Mouse (Mus musculus): Measurements from ENCODE around the gene Npas1.

The Npas1 gene

GRCm38 (mm10) chr7:16477628-16478027, at the start of gene Npas1:
TSS of gene Npas1 (minus strand) at chr7:16477728.
- no peak for DNase-seq (ENCODE audit: low spot score)

- DNase-seq (ENCODE audit: low spot score) = no peak
Measured at GRCm38 (mm10) chr7:16525995-16526394, 48.5 kb upstream of the Npas1 start.

- DNase-seq (ENCODE audit: low spot score) = no peak
Measured at GRCm38 (mm10) chr7:16525448-16525847, 47.9 kb upstream of the Npas1 start.

- no peak for DNase-seq (ENCODE audit: low spot score)
Measured at GRCm38 (mm10) chr7:16524308-16524707, 46.8 kb upstream of the Npas1 start.

- no peak for DNase-seq (ENCODE audit: low spot score)
Measured at GRCm38 (mm10) chr7:16519310-16519709, 41.8 kb upstream of the Npas1 start.

GRCm38 (mm10) chr7:16517198-16517597, 39.7 kb upstream of the Npas1 start:
- DNase-seq (ENCODE audit: low spot score) = no peak

GRCm38 (mm10) chr7:16507284-16507683, 29.8 kb upstream of the Npas1 start:
- peak; percentile 72 for DNase-seq (ENCODE audit: low spot score)

GRCm38 (mm10) chr7:16505226-16505593, 27.7 kb upstream of the Npas1 start:
- DNase-seq (ENCODE audit: low spot score) = no peak

- no peak for DNase-seq (ENCODE audit: low spot score)
Measured at GRCm38 (mm10) chr7:16504573-16505225, 27.2 kb upstream of the Npas1 start.

- no peak for DNase-seq (ENCODE audit: low spot score)
Measured at GRCm38 (mm10) chr7:16501571-16501970, 24.0 kb upstream of the Npas1 start.

GRCm38 (mm10) chr7:16499671-16500104, 22.2 kb upstream of the Npas1 start:
- DNase-seq (ENCODE audit: low spot score) = no peak

- DNase-seq (ENCODE audit: low spot score) = no peak
Measured at GRCm38 (mm10) chr7:16496260-16496659, 18.7 kb upstream of the Npas1 start.

GRCm38 (mm10) chr7:16493361-16493760, 15.8 kb upstream of the Npas1 start:
- DNase-seq (ENCODE audit: low spot score) = peak; percentile 74

GRCm38 (mm10) chr7:16492211-16492610, 14.7 kb upstream of the Npas1 start:
- no peak for DNase-seq (ENCODE audit: low spot score)

GRCm38 (mm10) chr7:16491759-16492158, 14.2 kb upstream of the Npas1 start:
- DNase-seq (ENCODE audit: low spot score) = peak; percentile 79

GRCm38 (mm10) chr7:16489948-16490347, 12.4 kb upstream of the Npas1 start:
- peak; percentile 55 for DNase-seq (ENCODE audit: low spot score)

GRCm38 (mm10) chr7:16488816-16489215, 11.3 kb upstream of the Npas1 start:
- no peak for DNase-seq (ENCODE audit: low spot score)

GRCm38 (mm10) chr7:16476600-16476989, 933 bp downstream of the Npas1 start:
- peak; percentile 66 for DNase-seq (ENCODE audit: low spot score)

- no peak for DNase-seq (ENCODE audit: low spot score)
Measured at GRCm38 (mm10) chr7:16475764-16476599, 1.5 kb downstream of the Npas1 start.

GRCm38 (mm10) chr7:16475321-16475720, 2.2 kb downstream of the Npas1 start:
- DNase-seq (ENCODE audit: low spot score) = no peak

GRCm38 (mm10) chr7:16474445-16474844, 3.1 kb downstream of the Npas1 start:
- DNase-seq (ENCODE audit: low spot score) = peak; percentile 55

GRCm38 (mm10) chr7:16473847-16474246, 3.7 kb downstream of the Npas1 start:
- DNase-seq (ENCODE audit: low spot score) = no peak

GRCm38 (mm10) chr7:16472116-16472709, 5.3 kb downstream of the Npas1 start:
- DNase-seq (ENCODE audit: low spot score) = no peak
